Mouse (Mus musculus): Measurements from ENCODE around the gene Pkhd1.

The Pkhd1 gene

GRCm38 (mm10) chr1:20617849-20618530 is at the start of gene Pkhd1:
TSS of gene Pkhd1 (minus strand) at chr1:20618064.
- DNase-seq: peak; percentile 4 to 23

GRCm38 (mm10) chr1:20667567-20667966 is 49.7 kb upstream of the Pkhd1 start:
- DNase-seq: no peak

DNA sequence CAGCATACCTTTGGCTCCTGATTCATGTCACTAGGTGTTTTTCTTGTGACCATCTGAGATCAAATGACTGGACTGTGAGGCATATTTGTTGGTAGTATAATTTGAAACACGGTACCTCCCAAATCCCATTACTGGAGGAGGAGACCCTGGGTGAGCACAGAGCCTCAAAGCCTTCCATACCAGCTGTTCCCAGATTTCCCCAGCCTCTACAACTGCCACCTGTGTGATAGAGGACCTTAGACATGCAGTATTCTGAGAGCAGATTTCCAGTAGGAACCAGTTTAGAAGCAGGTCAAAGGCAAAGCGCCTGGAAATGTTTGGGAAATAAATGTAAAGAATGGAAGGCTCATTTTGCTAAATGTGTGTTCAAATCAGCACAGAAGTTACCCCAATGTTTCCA is 48.4 kb upstream of the Pkhd1 start:
- DNase-seq: no peak

- no peak for DNase-seq
Measured at GRCm38 (mm10) chr1:20655085-20655484, 37.2 kb upstream of the Pkhd1 start.

GRCm38 (mm10) chr1:20653513-20654506 is 35.9 kb upstream of the Pkhd1 start:
- no peak for DNase-seq

- no peak for DNase-seq
Measured at GRCm38 (mm10) chr1:20634856-20635255, 17.0 kb upstream of the Pkhd1 start.

- no peak for DNase-seq
Measured at GRCm38 (mm10) chr1:20633276-20633869, 15.5 kb upstream of the Pkhd1 start.

DNA sequence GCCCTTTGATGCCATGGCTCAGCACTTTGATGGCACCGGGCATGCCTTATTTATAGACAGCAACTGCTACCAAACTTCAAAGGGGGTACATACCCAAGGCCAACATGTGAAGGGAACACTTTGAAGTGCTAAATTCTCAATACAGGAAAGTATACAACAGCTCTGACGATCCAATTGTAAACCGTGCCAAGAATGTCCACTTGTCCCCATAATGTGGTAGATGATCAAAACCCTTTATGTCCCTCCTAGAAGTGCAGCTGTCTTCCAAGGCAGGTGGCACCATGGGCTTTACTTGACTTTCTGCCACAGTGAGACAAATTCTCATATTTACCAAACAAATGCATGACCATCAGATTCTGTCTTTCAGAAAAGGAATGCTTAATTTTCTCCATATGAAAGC is 6.7 kb upstream of the Pkhd1 start:
- no peak for DNase-seq

- no peak for DNase-seq
Measured at GRCm38 (mm10) chr1:20623375-20623774, 5.5 kb upstream of the Pkhd1 start.

DNA sequence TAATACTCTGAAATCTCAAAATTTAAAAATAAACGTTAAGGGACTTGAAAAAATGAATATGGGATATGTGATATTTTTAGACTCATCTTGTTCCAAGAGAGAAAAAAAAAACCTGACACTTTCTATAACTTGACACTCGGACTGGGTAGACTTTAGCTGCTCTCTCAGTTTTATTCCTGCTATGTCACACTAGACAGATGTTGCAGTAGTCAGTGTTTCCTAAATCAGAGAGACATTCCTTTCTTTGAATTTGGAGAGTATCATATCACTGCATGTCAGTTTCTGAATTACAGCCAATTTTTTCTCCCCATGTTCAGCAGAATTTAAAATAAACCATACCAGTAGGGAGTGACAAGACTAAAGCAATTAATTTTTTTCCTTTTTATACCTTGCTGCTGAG is 2.7 kb upstream of the Pkhd1 start:
- no peak for DNase-seq

- no peak for DNase-seq
Measured at GRCm38 (mm10) chr1:20619363-20619762, 1.5 kb upstream of the Pkhd1 start.

GRCm38 (mm10) chr1:20612643-20613042 is 5.2 kb downstream of the Pkhd1 start:
- peak in 1 of 2 experiments; percentile 24 for DNase-seq

DNA sequence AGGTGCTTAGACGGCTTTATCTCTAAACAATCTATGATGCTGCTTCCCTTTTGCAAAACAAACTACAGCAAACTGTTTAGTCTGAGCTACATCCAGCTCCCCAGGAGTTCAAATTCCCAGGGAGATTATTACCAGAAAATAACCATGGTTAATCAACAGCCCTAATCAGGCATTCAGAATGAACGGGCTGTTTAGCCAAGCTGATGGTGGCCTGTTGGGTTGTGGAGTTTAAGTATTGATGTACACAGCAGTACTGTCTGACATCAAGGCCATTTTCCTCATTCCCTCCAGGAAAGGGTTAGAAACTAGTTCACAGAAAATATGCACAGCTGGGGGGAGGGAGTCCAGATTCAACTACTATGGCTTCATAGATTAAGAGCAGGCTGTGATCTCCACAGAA is 12.4 kb downstream of the Pkhd1 start:
- DNase-seq: no peak

- no peak for DNase-seq
Measured at GRCm38 (mm10) chr1:20590488-20590887, 27.4 kb downstream of the Pkhd1 start.

DNA sequence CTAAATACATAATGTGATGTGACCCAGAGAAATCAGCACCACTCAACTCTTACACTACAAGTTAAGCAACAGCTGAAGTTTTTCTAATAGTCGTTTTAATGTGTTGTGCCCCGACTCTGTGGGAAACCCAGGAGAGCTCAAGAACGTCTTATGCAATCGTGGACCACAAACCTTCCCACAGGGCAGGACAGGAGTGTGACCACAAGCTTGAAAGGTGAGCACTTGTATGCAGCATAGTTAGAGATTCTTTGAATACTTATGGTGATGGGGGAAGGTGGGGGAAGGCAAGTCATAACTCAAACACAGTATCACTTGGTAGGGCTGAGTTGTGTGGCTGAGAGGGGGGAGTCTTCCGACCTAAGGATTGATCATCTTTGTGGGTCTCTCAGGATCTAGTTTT is 46.4 kb downstream of the Pkhd1 start:
- DNase-seq: no peak

DNA sequence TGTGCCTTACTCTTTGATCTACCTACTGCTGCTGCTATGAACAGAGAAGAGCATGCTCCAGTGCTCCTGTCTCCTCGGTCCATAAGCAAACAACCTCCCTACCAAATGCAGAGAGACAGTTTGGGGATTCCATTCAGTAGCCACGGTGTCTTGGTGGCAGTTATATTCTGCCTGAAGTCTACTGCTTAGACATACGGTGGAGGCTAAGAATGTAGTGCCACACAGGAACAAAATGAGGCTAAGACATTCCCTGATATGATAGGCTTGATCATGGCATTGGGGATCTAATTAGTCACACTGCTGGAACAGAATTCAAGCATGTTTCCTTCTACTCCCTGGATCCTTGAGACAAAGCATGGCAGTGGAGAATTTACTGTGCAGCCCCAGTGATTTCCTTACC is 48.4 kb downstream of the Pkhd1 start:
- DNase-seq: no peak

- DNase-seq: no peak
Measured at GRCm38 (mm10) chr1:20558443-20558842, 59.4 kb downstream of the Pkhd1 start.

DNA sequence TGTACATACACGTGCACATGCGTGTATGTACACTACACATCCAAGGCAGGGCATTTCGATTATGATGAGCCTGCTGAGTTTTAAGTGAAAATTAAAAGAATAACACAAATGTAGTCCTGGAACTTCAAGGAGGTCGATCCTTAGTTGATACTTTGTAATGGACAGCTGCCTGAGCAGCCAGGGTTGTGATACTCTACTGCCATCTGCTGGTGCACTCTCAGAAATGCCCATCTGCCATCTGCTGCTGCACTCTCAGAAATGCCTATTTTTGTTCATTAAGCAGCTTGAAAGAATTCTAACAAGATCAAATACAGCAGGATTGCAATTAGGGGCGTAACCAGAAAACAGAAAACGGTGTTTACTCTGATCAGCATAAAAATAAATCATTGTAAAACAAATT is 63.5 kb downstream of the Pkhd1 start:
- DNase-seq: peak in 1 of 2 experiments; percentile 26

DNA sequence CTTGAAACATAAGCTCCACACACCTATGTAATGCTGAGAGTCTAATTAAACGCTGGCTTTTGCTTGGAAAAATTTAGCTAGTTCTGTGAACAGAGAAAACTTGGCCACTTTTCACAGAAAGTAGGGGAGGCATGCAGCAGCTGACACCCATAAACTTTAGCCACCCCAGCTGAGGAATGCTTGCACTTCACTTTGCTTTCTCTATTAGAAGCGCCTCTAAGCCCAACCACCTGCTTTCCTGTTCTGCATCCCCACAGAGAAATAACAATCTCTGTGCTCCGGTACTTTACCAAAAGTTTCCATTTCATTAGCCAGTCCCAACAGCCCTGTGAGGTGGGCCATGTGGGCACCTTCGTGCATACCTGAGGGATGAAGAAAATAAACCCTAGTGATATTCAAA is 66.5 kb downstream of the Pkhd1 start:
- no peak for DNase-seq

- no peak for DNase-seq
Measured at GRCm38 (mm10) chr1:20544526-20544925, 73.3 kb downstream of the Pkhd1 start.

DNA sequence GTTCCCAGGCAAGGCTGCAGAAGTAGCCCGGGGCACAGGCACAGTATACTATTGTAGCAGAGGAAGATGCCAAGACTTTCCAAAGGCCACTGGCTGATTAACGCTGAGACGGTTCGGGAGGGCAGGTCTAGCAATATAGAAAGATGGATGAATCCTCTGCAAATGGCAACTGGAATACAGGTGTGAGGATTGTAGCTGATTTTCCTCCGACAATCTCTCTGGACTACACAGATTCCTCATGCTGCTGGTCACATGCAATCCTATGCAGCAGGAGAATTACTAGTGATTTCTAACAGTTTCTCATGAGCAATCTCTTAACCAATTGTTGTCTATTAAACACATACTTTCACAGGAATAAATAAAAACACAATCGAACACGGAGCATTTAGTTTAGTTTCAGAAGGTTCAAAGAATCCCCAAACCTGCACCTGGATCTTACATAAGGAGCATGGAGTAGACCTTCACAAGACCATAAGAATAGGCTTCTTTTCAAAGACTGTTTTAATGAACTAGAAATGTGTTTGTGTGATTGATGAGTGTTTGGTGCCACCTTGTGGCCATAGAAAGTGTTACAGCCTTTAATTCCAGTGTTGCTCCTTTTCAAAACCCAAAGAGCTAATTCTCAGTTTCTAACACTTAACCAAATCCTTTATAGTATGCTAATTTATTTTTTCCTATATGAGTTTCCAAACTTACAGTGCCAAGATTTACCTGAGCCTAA is 104.3 kb downstream of the Pkhd1 start:
- peak in 1 of 2 experiments; percentile 24 for DNase-seq

- DNase-seq: no peak
Measured at GRCm38 (mm10) chr1:20498965-20499364, 118.9 kb downstream of the Pkhd1 start.

DNA sequence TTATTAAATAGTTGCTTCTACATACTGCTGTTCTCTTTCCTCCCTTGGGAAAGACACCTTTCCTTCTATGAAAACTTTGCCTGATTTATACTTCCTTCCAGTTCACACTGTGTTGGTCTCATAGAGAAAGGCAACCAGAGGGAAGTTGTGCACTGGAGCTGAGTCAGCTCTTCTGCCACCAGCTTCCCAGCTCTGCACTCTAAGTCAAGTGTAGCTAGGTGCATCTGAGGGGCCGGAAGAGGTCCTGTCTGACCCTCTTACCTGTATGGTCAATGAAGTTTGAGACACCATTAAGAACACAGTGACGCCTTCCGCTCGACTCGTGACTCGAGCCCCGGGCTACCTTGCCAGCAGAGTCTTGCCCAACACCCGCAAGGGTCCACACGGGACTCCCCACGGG is 131.8 kb downstream of the Pkhd1 start:
- DNase-seq: no peak
